Mouse (Mus musculus) left cerebral cortex, postnatal 25 days (tissue): ENCODE data around the gene Rhobtb3. TPM values are rescaled to one million over a fixed set of nuclear protein-coding genes. Genes with fewer than 3 reads are reported as not detected.
A peak's percentile ranks its signal among the peaks of the same experiment; 100 is the strongest.

Experiments used
- DNase-seq, 2 experiments: peaks; one replicate each; pipeline ENCODE4 v3.0.0; 2022; ENCODE audit warnings: low spot score in 2 of 2, mixed read lengths in 1 of 2
- intact Hi-C: fragments of 180-260 bp; cut with DNase I; formaldehyde crosslinking; loops from one replicate; pipeline ENCODE4 v1.15.1; 2025
- total RNA-seq, 2 experiments: library from RNA; stranded (reverse); gene quantifications; 2 replicates each; pipeline ENCODE4 v1.2.3; 2021

Gene Rhobtb3
- 10 to 100 TPM; 13.6 to 17.6 TPM for total RNA-seq

DNA sequence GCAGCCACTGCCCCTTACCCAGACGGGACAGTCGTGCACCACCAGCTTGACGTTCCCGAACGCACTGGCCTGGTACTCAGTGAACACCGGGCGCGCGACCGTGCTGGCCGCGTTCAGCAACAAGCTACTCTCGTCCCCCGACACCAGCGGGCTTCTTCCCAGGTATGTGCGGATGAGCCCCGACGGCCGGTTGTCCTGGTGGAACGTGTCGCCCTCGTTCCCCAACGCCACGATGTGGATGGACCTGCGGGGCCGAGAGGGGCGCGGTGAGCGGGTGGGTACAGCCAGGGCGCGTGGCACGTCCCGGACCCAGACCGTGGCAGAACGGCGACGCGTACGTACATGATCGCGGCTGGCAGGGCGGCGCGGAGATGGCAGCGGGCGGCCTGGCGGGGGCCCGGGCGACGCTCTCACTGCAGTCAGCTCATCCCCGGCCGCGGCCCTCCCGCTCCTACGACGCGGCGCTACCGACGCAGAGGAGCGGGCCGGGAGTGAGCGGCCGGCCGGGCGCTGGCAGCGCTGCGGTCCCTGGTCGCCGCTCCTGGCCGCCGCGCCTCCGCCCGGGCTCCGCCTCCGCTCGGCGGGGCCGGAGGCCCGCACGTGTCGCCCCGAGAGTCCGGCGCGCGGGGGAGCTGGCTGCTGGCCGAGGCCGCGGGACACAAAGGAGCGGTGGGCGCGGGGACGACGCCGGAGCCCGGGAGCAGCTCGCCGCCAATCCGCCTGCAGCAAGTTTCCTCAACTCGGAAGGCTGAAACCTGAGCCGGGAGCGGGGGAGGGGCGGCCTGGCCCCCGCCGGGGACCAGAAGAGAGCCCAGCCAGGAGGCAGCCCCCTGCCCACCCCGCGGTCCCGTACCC is at the start of gene Rhobtb3:
Gene Rhobtb3, minus strand, starts transcription at position 737 of the 855 bp plus-strand sequence.
- intact Hi-C loops = loop anchor here (1.0 to 5.0 kb wide), 3 partner anchors 75 to 236 kb away; partner anchors contain the start of genes Ell2, Gpr150 and Rfesd
- peak; percentile 67 to 68 for DNase-seq

DNA sequence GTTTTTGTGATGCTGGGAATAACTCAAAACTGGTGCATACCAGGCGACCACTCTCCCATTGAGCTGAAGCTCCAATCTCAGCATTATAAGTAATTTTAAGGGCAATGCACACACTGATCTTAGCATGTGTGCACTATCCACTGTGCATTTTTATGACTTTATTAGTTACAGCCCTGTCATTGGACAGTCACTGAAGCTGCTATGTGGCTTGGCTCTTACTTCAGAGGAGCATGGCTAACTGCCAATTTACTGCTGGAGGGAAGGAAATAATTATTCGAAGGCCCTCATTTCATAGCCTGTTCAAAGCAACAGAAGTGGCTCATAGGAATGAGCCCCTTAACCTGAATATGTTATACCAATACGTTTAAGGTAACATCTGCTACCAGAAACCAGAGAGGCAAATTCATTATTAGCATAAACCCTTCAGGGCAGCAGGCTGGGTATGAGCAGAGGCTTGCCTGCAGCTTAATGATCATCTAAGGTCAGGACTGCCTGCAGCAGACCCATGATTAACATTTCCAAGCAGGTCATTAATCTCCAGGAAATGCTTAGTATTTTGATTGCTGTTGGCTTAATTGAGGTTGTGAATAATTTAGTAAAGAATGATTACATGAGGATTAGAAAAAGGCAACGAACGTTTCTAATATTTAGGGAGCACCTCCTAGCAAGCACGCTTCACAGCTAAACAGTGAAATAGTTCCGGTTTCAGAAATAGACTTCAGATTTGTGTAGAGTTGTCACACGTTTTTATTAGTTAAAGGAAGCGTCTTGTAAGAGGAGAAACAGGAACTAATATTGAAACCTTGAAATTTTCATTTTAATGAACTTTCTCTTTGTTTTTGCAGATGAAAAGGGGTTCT is 48.7 kb upstream of the Rhobtb3 start:
- no peak for DNase-seq
- intact Hi-C loops = no loop called here

DNA sequence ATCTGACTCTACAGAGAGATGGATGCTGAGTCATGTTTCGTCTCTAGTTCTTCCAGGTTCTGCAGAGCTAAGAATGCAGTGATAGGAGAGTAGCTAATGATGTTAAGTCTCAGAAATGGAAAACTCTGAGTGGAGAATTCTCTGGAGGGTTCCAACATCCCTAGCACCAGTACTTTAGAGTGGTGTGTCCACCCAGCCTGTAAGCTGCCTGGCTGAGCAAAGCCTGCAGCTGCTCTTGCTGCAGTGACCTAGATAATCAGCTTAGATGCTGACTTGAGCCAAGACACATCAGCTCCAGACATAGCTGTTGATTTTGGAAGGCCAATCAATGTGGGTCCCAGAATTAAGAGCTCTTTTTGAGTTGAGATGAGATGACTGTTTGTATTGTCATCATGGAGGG is 44.4 kb upstream of the Rhobtb3 start:
- intact Hi-C loops = no loop called here
- DNase-seq = peak in 1 of 2 experiments; percentile 48

DNA sequence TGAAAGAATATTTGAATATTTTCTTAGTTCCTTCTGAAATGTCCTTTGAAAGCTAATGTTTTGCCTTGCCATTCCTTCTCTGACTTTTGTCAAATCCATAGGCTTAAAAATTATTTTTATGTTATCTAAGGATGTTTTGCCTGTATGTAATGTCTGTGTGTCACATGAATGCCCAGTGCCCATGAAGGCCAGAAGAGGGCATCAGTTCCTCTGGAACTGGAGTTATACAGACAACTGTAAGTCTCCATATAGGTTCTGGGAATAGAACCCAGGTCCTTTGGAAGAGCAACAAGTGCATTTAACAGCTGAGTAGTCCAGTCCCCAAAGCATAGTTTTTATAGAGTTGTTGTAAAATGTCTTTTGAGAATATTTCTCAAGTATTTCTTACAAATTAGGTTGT is 38.2 kb upstream of the Rhobtb3 start:
- intact Hi-C loops = no loop called here
- no peak for DNase-seq

DNA sequence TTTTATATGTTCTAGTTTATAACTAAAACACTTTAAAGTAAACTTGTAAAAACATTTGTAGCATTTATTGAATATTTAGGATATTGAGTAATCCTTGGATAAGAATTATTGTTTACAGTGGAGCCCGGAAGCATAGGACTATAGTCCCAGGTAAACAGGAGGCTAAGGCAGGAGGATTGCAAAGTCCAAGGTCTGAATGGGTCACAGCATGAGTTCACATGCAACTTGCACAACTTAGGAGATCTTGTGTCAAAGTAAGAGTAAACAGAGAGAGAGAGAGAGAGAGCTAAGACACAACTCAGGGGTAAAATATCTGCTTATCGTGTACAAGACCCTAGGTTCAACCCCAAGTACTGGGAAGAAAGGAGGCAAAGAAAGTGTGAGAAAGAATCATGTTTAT is 32.9 kb upstream of the Rhobtb3 start:
- intact Hi-C loops = no loop called here
- no peak for DNase-seq

DNA sequence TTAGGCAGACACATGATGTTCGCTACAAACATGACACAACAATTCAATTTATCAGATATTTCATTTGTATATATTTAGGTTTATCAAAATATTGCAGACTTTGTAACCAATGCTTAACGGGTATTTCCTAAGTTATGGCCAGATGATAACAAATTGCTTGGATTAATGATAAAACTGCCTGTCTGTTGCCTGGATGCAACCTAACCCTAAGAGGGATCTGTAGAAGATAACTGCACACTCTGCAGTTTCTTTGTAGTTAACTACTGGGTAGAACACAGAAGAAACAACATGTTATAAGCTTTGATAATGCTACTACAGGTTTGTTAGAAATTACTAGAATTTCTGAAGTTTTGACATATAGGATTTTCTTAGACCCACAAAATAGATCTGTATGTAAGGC is 32.5 kb upstream of the Rhobtb3 start:
- DNase-seq = no peak
- intact Hi-C loops = no loop called here

DNA sequence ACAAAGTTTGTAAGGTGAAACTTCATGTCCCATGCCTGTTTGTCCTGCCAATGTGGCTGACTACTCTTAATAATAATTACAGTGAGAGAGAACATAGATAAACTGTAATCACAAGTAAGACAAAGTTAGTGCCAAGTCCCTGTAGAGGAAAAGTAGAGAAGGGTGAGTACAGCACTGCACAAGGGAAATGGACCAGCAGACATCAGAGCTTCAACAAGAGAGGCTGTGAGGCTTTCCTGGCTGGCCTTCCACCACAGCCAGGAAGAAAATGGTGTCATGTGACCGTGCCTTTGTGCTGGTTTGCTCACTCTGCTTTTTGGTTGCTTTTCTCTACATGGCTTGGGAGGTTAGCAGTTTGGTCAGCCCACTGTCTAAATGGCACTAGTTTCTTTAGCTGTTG is 31.9 kb upstream of the Rhobtb3 start:
- intact Hi-C loops = no loop called here
- DNase-seq = no peak

DNA sequence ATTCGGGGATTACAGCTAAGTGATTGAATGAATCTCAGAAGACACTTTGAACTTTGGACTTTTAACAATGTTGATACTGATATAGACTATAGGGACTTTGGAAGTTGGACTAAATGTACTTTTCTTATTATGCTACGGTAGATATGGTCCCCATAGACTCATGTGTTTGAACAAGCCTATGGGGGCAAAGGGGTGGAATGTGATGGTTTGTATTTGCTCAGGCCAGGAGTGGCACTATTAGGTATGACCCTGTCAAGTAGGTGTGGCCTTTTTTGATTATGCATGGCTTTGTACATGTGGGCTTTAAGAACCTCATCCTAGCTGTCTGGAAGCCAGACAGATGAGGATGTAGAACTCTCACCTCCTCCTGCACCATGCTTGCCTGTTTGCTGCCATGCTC is 30.8 kb upstream of the Rhobtb3 start:
- no peak for DNase-seq
- intact Hi-C loops = no loop called here

DNA sequence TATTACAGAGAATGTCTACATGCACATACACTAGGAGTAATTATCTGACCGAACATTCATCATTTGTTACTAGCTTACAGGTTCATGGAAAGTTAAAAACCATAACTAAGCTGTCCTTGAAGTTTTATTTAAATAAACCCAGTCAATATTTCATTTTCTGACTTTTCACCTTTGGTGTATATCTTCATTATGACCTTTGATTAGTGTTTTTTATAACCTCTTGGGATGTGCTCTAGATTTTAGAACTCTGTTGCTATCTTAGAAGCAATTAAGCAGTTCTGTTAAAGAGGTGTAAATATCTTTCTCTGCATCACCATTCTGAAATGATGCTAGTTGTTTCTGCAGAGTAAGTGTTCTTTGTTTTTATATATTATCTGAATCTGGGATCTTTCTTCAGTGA is 23.1 kb upstream of the Rhobtb3 start, which contains the start of gene Spata9:
Gene Spata9, plus strand, starts transcription at position 301 of the 400 bp plus-strand sequence.
- intact Hi-C loops = no loop called here
- DNase-seq = no peak

DNA sequence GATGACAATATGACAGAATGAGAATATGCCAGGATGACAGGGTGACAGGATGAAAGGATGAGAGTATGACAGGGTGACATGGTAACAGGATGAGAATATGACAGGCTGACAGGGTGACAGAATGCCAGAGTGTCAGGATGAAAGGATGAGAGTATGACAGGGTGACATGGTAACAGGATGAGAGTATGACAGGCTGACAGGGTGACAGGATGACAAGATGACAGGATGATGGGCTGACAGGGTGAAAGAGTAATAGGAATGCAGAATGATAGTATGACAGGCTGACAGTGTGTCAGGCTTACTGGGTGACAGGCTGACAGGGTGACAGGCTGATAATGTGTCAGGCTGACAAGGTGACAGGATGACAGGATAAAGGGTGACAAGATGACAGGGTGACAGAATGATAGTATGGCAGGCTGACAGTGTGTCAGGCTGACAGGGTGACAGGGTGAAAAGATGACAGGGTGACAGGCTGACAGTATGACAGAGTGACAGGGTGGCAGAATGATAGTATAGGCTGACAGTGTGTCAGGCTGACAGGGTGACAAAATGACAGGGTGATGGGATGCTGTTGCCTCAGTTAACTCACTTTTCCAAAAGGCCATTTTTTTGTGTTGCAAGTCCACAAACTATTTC is 11.8 kb upstream of the Rhobtb3 start:
- intact Hi-C loops = no loop called here
- DNase-seq = no peak

DNA sequence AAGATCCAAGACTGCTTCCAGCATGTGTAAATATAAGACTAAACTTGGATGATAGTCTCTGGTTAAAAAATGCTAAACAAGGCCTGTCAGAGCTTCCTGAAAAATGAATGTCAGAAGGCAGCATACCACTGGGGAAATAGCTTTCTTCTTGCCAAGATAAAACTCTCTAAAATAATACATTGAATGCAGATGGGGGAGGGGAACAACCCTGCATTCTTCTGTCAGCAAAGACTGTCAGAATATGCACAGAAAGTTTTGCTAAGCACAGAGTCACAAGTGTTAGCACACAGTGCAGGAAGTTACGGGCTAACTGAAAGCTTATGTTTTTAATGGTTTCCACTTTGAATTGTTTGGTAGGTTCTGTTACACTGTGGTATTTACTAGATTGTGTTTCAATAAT is 6.6 kb upstream of the Rhobtb3 start:
- intact Hi-C loops = no loop called here
- no peak for DNase-seq

DNA sequence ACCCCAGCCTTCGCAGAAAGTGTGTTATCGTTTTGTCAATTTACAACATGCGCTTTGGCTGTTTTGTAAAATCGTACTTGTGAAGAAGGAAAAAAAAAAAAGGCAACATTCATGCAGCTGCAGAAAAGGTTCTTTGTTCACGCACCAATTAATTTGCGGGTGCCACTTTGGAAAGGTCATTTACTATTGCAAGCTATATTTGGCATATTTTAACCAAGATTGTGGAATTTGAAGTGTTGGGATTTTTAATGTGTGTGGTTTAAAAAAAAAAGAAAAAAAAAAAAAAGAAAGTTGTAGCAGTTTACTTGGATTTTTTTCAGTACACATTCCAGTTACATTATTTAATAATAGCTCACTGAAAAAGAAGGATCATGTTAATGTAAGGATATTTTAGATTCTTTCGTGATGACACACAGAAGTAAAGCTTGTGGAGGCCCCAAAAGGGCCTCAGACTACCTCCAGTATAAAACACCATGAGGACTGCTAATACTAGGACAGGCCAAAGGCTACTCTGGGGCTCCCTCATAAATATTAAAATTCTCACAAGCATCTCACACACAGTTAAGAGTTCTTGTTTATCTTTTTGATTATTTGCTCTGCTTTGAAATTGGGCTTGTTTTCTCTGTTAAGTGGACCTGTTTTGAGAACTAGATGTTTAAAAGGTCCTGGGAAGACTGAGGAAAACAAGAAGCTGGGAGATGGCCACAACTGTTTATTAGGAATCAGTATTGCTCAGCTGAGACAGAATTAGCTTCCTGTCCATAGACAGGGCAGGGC is 507 bp upstream of the Rhobtb3 start:
- intact Hi-C loops = loop anchor here (5.0 kb wide), 2 partner anchors 113 to 237 kb away; partner anchors contain the start of genes Ell2 and Gpr150
- DNase-seq = no peak

DNA sequence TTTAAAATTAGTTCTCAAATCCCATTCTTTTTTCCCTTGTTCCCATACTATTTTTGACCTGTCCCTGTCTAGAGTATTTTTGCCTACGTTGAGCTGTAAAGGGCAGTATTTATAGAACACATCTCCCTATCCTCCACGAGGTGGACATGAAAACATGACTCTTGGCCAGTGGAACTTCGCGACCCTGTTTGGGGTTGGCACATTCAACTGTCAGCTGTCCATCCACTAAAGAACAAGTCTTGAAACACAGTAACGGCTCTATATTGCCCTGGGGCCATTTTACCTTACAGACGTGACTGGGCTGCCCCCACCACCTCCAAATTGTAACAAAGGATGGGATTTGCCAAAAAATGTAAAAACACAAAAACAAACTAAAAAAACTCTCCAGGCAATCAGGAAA is 994 bp downstream of the Rhobtb3 start:
- no peak for DNase-seq
- intact Hi-C loops = loop anchor here (1.0 to 5.0 kb wide), 3 partner anchors 76 to 235 kb away; partner anchors contain the start of genes Ell2, Gpr150 and Rfesd

DNA sequence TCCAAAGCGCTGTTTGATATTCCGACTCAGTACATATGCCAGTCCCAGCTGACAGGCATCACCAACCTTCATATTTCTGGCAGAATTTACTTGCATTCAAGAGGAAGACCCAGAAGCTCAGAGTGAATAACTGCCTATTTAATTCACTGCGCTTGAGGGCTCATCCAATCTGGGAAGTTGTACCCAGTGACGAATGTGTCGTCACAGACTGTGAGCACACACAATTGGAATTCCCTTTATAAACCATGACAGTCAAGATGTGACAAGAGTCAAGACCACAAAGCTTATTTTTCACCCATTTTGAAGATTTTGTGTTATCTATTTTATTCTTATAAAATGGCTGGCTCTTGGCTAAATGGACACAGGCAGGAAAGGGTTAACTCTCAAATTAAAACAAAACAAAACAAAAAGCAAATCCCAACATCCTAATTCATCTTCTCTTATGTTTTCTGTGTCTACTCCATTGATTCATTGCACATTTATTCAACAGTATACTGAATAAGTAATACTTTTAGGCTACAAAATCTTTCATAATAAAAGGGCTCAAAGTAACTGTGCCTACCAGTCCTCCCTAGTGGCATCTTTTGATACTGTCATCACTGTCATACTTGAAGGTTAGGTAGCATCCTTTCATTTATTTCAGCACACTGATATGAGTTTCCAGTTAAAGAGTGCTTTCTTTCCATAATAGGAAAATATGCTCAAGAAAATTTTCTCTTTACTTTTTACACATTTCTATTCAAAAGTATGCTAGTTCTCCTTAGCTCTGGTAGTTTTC is 2.0 kb downstream of the Rhobtb3 start:
- intact Hi-C loops = loop anchor here (5.0 kb wide), 2 partner anchors 116 to 234 kb away; partner anchors contain the start of genes Ell2 and Gpr150
- DNase-seq = peak in 1 of 2 experiments; percentile 17

DNA sequence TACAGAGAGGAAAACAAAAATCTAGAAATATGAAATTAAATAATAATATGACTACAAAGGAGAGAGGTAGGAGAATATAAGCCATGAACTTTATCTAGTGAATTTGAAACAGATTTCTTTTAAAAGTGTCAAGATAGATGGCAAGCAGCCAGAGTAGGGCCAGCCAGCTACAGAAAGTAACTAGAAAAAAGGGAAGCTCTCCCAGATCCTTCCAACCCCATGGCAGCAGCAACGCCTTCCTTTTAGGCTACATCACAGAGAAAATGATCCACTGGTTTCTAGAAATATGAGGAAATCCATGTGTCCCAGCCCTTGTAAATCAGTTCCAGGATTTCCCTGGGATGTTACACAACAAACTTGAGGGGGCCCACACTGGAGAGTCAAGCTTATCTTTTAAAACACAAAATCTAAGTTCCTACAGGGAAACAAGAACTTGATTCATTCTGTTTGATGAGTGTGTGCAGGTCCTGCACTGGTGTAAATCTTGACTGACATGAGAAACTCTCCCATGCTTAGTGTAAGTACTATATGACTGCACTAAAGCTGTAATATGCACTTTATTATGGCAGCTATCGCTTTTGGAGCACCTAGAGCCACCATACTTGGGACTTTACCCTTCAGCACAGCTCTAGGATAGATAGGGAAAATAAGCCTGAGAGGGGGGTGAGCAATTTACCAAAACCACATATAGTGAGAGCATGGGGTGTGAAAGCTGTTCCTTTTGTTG is 2.8 kb downstream of the Rhobtb3 start:
- intact Hi-C loops = loop anchor here (5.0 kb wide), 2 partner anchors 116 to 234 kb away; partner anchors contain the start of genes Ell2 and Gpr150
- peak in 1 of 2 experiments; percentile 4 for DNase-seq

DNA sequence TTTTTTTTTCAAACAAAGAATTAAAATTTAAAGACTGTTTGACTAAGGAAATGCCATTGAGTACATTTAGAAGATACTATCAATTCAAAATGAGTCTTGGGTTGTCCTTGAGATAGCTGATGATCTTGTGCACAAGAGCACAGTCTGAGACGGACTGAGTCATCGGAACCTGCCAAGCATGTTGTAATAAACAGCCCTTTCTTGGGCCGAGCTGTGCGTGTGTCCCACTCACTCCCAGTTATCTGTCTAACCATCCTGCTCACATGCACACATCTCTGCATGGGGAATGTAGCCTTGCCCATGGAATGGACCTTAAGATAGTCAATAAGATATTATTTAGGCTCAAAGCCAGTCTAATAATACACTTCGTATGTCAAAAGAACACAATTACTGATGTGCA is 4.9 kb downstream of the Rhobtb3 start:
- DNase-seq = no peak
- intact Hi-C loops = no loop called here

DNA sequence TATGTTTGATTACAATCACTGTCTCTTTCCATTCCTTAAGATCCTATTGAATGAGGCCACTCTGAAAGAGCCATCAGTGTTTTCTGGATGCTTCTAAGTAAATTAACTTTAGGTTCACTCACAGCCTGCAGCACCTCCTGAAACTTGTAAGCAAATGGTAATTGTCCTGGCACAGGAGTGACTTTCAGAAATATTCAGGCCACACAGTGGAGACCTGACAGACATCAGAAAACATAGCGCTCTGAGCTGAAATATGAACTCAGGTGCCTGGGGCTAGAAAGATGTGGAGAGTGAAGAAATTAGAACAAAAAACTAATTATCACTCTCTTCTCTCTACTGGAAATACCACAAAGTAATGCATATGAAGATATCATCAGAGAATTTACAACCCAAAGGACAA is 10.4 kb downstream of the Rhobtb3 start:
- intact Hi-C loops = no loop called here
- DNase-seq = no peak

DNA sequence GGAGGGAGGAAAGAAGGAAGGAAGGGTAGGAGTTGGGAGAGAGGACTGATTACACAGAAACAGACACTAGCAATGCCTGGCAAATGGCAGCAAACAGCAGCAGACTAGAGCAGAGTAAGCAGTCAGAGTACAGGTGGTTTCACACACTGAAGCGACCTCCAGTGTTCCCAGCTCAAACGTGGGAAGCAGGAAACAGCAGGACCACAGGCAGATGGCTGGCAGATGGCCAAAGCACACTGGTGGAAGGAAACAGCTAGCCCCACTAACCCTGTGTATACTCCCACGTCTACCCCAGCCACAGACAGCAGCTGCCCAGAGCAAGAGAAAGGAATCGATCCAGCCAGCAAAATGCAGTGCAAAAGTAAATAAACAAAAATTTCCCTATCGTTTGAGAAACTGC is 12.7 kb downstream of the Rhobtb3 start:
- DNase-seq = peak; percentile 48 to 50
- intact Hi-C loops = no loop called here
